Mouse (Mus musculus): ENCODE measurements around the gene Tm9sf3. TPM values are rescaled to one million over a fixed set of nuclear protein-coding genes. Genes with fewer than 3 reads are reported as not detected.

Tm9sf3 gene
- polyA plus RNA-seq, 1 experiment from 2014 or later, result 125 TPM

DNA sequence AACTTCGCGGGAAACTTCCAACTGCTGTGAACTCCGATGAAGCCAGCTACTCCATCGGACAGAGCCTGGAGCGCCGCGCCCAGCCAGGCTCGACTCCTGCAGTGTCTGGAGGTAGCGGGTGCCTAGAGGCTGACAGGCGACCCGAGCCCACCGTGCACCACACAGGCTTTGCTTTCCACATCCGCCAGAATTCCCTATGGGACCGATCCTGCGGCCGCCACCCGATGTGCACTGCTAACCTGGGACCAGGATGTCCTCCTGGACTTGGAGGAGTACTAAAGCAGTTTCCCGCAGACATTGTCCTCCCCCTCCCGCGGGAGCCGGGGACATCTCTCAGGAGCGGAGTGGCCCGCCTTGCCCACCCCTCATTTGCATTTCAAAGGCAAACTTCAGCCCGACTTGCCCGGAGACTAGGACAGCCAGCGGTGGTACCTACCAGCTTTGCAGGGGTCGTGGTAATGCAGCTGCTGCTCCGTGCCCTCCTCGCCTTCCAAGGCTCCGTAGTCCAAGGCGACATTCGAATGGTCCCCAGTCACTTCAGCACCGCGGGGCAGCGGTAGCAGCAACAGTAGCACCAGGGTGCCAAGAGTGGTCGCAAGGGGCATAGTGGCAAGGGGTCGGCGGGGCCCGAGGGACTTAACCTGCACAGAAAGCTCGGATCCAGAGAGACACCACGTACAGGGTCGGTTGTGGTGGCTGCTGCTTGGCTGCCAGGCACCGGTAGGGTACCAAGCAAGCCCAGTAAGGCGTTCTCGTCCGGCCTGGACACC lies 57.6 kb downstream of the Tm9sf3 start:
- under 1% methylated on average over 46 of the region's 46 CpGs for WGBS

GRCm38 (mm10) chr19:41204159-41205081 lies 59.4 kb downstream of the Tm9sf3 start:
- Histone ChIP-seq H3K4me2 (no peak overlapping the region), H3K27me3 (peaks cover 76% of the 10 kb centered on the region)
- WGBS, result 59% methylated on average over 11 of the region's 11 CpGs

More for the DNA sequence above, 57.6 kb downstream of the Tm9sf3 start:
- Histone ChIP-seq H3K4me2 (peak overlapping the region; percentile 97), H3K4me3 (peak overlapping the region; percentile 49), H3K27ac (no peak overlapping the region), H3K4me1 (peaks cover 15% of the 10 kb centered on the region), H3K36me3 (peaks cover 4% of the 10 kb centered on the region; the same call in 1 of the 2 replicates), H3K9me3 (no peaks in the 10 kb centered on the region), H3K9ac (peak overlapping the region; percentile 61), H3K27me3 (peaks cover 75% of the 10 kb centered on the region)
- ATAC-seq (ENCODE audit: insufficient number of reproducible peaks, insufficient read depth, low FRiP score, low TSS enrichment, low read depth), result no peak

DNA sequence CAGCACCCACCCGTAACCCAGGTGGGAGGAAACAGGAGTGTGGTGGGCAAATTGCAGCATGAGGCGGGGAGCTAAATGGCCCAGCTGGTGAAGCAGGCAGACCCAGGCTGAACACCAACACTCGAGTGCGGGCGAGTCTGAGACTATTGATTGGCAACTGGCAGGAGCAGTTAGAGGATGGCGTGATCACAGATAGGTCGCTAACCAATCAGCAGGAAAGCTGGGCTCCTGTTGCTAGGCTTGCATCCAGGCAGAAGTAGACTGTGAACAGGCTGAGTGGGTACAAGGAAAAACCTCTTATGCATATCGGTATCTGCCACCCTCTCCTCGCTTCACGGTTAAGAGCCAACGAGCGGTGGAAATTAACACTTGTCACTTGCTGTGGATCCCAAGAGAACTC lies 66.2 kb downstream of the Tm9sf3 start:
- H3K27me3 ChIP-seq, result peaks cover 14% of the 10 kb centered on the region
- no peak overlapping the region for H3K27ac ChIP-seq
- no peak overlapping the region for H3K4me3 ChIP-seq
- H3K4me2 ChIP-seq, result no peak overlapping the region
- ATAC-seq (ENCODE audit: insufficient number of reproducible peaks, insufficient read depth, low FRiP score, low TSS enrichment, low read depth), result no peak
- WGBS, result 90% methylated on average over 12 of the region's 12 CpGs
- H3K4me1 ChIP-seq, result no peaks in the 10 kb centered on the region
- H3K36me3 ChIP-seq, result no peaks in the 10 kb centered on the region
- no peaks in the 10 kb centered on the region for H3K9me3 ChIP-seq
- H3K9ac ChIP-seq, result no peak overlapping the region

More at GRCm38 (mm10) chr19:41204159-41205081, 59.4 kb downstream of the Tm9sf3 start:
- Histone ChIP-seq H3K4me1 (peaks cover 15% of the 10 kb centered on the region), H3K9ac (no peak overlapping the region), H3K9me3 (no peaks in the 10 kb centered on the region), H3K4me3 (no peak overlapping the region), H3K27ac (no peak overlapping the region), H3K36me3 (no peaks in the 10 kb centered on the region)
- ATAC-seq (ENCODE audit: insufficient number of reproducible peaks, insufficient read depth, low FRiP score, low TSS enrichment, low read depth), result no peak

DNA sequence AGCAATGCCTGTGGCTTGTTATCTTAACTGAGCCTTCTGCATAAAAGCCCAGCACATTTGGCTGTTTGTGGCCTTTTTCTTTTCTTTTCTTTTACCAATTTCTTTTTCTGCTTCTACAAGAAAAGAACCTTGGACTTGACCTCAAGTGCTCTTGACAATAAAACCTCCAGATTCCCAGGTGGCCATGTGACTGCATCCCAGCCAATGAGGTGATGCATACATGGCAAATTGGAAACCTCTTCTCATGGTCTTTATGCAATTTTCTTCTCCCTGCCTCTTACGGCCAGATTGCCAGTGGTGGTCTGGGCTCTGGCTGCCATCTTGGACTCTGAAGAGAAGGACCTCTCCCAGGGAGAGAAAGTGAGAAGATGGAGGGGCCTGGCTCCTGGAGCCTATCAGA lies 70.4 kb downstream of the Tm9sf3 start:
- no peak overlapping the region for H3K4me3 ChIP-seq
- no peak overlapping the region for H3K9ac ChIP-seq
- no peaks in the 10 kb centered on the region for H3K9me3 ChIP-seq
- no peak overlapping the region for H3K4me2 ChIP-seq
- H3K27me3 ChIP-seq, result no peaks in the 10 kb centered on the region
- H3K36me3 ChIP-seq, result no peaks in the 10 kb centered on the region
- H3K27ac ChIP-seq, result no peak overlapping the region
- H3K4me1 ChIP-seq, result no peaks in the 10 kb centered on the region
- ATAC-seq (ENCODE audit: insufficient number of reproducible peaks, insufficient read depth, low FRiP score, low TSS enrichment, low read depth), result no peak
- WGBS, result 52% methylated on average over 1 of the region's 1 CpGs

- Histone ChIP-seq H3K9ac (no peak overlapping the region), H3K36me3 (no peaks in the 10 kb centered on the region), H3K4me3 (no peak overlapping the region), H3K4me1 (no peaks in the 10 kb centered on the region), H3K27me3 (no peaks in the 10 kb centered on the region), H3K4me2 (no peak overlapping the region), H3K27ac (no peak overlapping the region), H3K9me3 (no peaks in the 10 kb centered on the region)
- WGBS, result 80% methylated on average over 4 of the region's 4 CpGs
- no peak for ATAC-seq (ENCODE audit: insufficient number of reproducible peaks, insufficient read depth, low FRiP score, low TSS enrichment, low read depth)
Measured at GRCm38 (mm10) chr19:41192953-41193352, 70.8 kb downstream of the Tm9sf3 start.

GRCm38 (mm10) chr19:41191724-41192123 lies 72.1 kb downstream of the Tm9sf3 start:
- H3K9me3 ChIP-seq, result no peaks in the 10 kb centered on the region
- no peaks in the 10 kb centered on the region for H3K36me3 ChIP-seq
- no peak overlapping the region for H3K4me3 ChIP-seq
- no peak for ATAC-seq (ENCODE audit: insufficient number of reproducible peaks, insufficient read depth, low FRiP score, low TSS enrichment, low read depth)
- no peaks in the 10 kb centered on the region for H3K27me3 ChIP-seq
- H3K9ac ChIP-seq, result no peak overlapping the region
- 76% methylated on average over 9 of the region's 9 CpGs for WGBS
- no peak overlapping the region for H3K4me2 ChIP-seq
- H3K4me1 ChIP-seq, result no peaks in the 10 kb centered on the region
- no peak overlapping the region for H3K27ac ChIP-seq

DNA sequence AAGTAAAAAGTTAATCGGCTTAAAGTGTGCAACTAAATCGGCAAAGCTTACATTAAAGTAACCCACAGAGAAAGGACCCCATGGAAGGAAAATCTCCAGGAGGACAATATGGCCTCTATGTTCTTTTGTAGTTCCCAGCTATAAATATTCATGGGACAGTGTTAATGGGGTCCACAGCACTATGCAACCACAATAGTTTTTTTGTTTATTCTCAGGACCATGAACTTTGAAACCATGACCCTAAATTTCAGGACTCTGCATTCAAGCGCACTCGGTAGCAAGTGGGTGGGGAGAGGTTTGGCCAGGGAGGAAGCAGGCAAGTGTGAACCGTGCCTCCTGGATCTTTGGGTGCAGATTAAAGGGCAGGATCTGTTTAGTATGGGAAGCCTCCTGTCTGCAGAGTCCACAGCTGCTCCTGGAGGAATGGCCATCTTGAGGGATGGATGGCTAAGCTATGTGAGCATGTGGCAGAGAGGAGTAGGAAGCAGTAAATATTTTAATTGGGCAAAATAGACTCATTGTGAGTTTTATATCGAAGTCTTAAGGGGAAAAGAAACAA lies 72.8 kb downstream of the Tm9sf3 start:
- ATAC-seq (ENCODE audit: insufficient number of reproducible peaks, insufficient read depth, low FRiP score, low TSS enrichment, low read depth), result no peak

GRCm38 (mm10) chr19:41177331-41177730 lies 86.5 kb downstream of the Tm9sf3 start:
- no peak for ATAC-seq (ENCODE audit: insufficient number of reproducible peaks, insufficient read depth, low FRiP score, low TSS enrichment, low read depth)
- H3K27ac ChIP-seq, result no peak overlapping the region
- 14% methylated on average over 6 of the region's 6 CpGs for WGBS
- H3K9ac ChIP-seq, result no peak overlapping the region
- H3K36me3 ChIP-seq, result no peaks in the 10 kb centered on the region
- no peaks in the 10 kb centered on the region for H3K9me3 ChIP-seq
- H3K4me1 ChIP-seq, result no peaks in the 10 kb centered on the region
- no peak overlapping the region for H3K4me2 ChIP-seq
- peaks cover 13% of the 10 kb centered on the region; the same call in 1 of the 2 replicates for H3K27me3 ChIP-seq
- H3K4me3 ChIP-seq, result no peak overlapping the region

More for the DNA sequence above, 72.8 kb downstream of the Tm9sf3 start:
- Histone ChIP-seq H3K4me1 (no peaks in the 10 kb centered on the region), H3K4me3 (no peak overlapping the region), H3K9me3 (no peaks in the 10 kb centered on the region), H3K27ac (no peak overlapping the region), H3K27me3 (no peaks in the 10 kb centered on the region), H3K4me2 (no peak overlapping the region), H3K9ac (no peak overlapping the region), H3K36me3 (no peaks in the 10 kb centered on the region)
- WGBS, result 72% methylated on average over 6 of the region's 6 CpGs

DNA sequence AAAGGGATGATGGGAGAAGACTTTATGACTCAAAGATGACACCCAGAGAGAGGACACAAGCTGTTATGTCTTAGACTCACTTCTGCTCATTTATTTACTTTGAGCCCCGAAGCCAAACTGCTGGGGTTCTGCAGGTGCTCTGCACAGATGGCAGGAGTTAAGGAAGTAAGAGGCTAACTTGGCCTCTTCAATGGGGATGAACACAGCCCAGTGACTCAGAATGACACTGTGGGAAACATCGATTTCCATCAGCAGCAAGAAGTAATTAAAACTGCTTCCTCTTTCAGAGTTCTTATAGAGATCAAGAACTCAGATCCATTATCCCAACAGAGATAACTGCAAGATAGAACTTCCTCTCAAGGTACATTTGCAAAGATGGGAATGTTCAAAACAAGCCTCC lies 86.9 kb downstream of the Tm9sf3 start:
- H3K27me3 ChIP-seq, result peaks cover 13% of the 10 kb centered on the region; the same call in 1 of the 2 replicates
- no peaks in the 10 kb centered on the region for H3K36me3 ChIP-seq
- H3K9ac ChIP-seq, result no peak overlapping the region
- H3K27ac ChIP-seq, result no peak overlapping the region
- H3K4me3 ChIP-seq, result no peak overlapping the region
- no peaks in the 10 kb centered on the region for H3K9me3 ChIP-seq
- H3K4me1 ChIP-seq, result no peaks in the 10 kb centered on the region
- 63% methylated on average over 2 of the region's 2 CpGs for WGBS
- no peak overlapping the region for H3K4me2 ChIP-seq
- no peak for ATAC-seq (ENCODE audit: insufficient number of reproducible peaks, insufficient read depth, low FRiP score, low TSS enrichment, low read depth)

DNA sequence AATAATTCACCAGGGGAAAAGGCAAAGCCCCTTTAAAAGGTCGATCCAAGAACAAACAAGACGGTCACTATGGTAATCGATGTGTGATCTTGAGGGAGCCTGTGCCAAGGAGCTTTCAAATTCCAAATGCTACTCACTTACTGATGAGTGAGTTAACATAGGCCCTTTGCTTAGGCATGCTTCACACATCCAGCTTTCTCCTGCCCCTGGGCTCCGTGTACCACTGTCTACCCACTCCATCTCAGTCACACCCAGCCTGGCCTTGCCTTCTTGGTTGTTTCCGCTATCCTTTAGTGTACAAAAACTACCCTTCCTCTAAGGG lies 97.9 kb downstream of the Tm9sf3 start:
- Histone ChIP-seq H3K4me1 (no peaks in the 10 kb centered on the region), H3K27ac (no peak overlapping the region), H3K4me3 (no peak overlapping the region), H3K4me2 (no peak overlapping the region), H3K9ac (no peak overlapping the region), H3K36me3 (no peaks in the 10 kb centered on the region), H3K9me3 (no peaks in the 10 kb centered on the region), H3K27me3 (peaks cover 3% of the 10 kb centered on the region; the same call in 1 of the 2 replicates)
- ATAC-seq (ENCODE audit: insufficient number of reproducible peaks, insufficient read depth, low FRiP score, low TSS enrichment, low read depth), result no peak
- 87% methylated on average over 5 of the region's 5 CpGs for WGBS

- 73% methylated on average over 14 of the region's 14 CpGs for WGBS
- H3K9ac ChIP-seq, result no peak overlapping the region
- H3K27me3 ChIP-seq, result peaks cover 3% of the 10 kb centered on the region; the same call in 1 of the 2 replicates
- no peak for ATAC-seq (ENCODE audit: insufficient number of reproducible peaks, insufficient read depth, low FRiP score, low TSS enrichment, low read depth)
- H3K4me1 ChIP-seq, result no peaks in the 10 kb centered on the region
- no peak overlapping the region for H3K27ac ChIP-seq
- no peak overlapping the region for H3K4me3 ChIP-seq
- no peak overlapping the region for H3K4me2 ChIP-seq
- no peaks in the 10 kb centered on the region for H3K9me3 ChIP-seq
- H3K36me3 ChIP-seq, result no peaks in the 10 kb centered on the region
Measured at GRCm38 (mm10) chr19:41165144-41165913, 98.5 kb downstream of the Tm9sf3 start.
